In the genomic region with DNA sequence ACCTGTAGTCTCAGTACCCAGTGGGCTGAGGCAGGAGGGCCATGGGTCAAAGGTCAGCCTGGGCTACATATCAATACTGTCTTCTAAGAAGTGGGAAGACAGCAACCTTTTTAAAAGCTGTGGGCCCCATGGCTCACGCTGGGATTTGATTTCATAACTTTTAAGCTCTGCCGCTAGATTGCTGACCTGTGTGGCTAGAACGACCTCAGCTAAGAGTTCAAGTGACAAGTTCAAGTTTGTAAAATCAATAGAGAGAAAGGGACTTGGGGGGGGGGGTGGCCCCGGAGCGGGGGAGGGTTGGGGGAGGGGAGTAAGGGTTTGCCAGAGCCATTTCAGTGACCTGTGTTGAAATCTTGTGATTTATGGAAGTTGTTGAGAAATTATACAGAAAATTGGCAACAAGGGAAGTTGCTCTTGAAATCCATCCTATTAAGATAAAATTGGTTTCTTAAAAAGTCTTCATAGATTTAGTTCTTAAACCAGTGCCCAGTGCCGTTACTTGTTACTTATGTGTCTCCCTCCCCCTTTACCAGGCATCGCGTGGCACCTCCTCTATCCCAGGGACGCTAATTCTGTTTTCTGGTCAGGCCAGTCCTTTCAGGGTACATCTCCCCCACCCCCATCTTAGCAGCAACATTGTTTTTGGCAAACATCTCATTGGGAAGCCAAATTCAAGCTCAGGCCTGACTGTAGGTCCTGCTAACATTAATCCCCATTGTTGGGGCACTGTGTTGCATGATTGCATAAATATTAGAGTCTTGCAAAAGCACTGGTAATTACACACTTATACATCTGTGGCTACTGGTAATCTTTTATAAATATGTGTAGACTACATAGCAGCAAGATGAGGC, we compare ENCODE assay signal across 14 mouse cellular contexts.
DNase-seq lines count a peak whose midpoint lies in the region; ATAC-seq and TF ChIP-seq lines count a peak whose summit lies in the region.
"Had no signal": no experiment of that assay in that cellular context is flagged by ENCODE, and none has a peak within 500 bp of the region (broad histone marks: within the 10 kb centered on the region; RNA-seq: fewer than 3 reads in every experiment).

No protein-coding gene starts in this region.

- no peaks in the 10 kb centered on the region for H3K36me3 ChIP-seq in kidney, adult 2 months (ENCODE audit: control insufficient read depth, insufficient read depth, low read length)
- no peaks in the 10 kb centered on the region for H3K36me3 ChIP-seq in hindbrain, embryonic 12.5 days
- H3K36me3 ChIP-seq: heart, embryonic 13.5 days; limb, embryonic 13.5 days had no signal

- H3K4me3 ChIP-seq in kidney, adult 2 months (ENCODE audit: insufficient read depth, low read depth, low read length): no peak overlapping the region
- no peak overlapping the region for H3K4me3 ChIP-seq in hindbrain, embryonic 12.5 days
- H3K4me3 ChIP-seq: heart, embryonic 13.5 days; left cerebral cortex, adult 2 months; limb, embryonic 13.5 days had no signal

- H3K9me3 ChIP-seq in hindbrain, embryonic 12.5 days (replicated peaks): no peaks in the 10 kb centered on the region
- H3K9me3 ChIP-seq: heart, embryonic 13.5 days; limb, embryonic 13.5 days had no signal

- H3K9ac ChIP-seq in hindbrain, embryonic 12.5 days: no peak overlapping the region
- H3K9ac ChIP-seq: heart, embryonic 13.5 days; limb, embryonic 13.5 days had no signal

- peak; percentile 63 for ATAC-seq in granulocyte monocyte progenitor cell, adult 5-6 weeks (replicated peaks; ENCODE audit: poor library complexity, severe bottlenecking)
- no peak for ATAC-seq in hindbrain, embryonic 12.5 days (ENCODE audit: low FRiP score)
- ATAC-seq: hindbrain, embryonic 16.5 days had no signal

- TF ChIP-seq CTCF in kidney, adult 2 months (conservative IDR thresholded peaks at IDR 0.05; ENCODE audit: insufficient read depth, insufficient read length, low read depth, low read length): no peak

- no peak for TF ChIP-seq POLR2A in kidney, adult 2 months (IDR thresholded peaks at IDR 0.05; ENCODE audit: low read depth, low read length)

- no peaks in the 10 kb centered on the region for H3K27me3 ChIP-seq in kidney, adult 2 months (replicated peaks; ENCODE audit: control insufficient read depth, insufficient read depth, low read length)
- no peaks in the 10 kb centered on the region for H3K27me3 ChIP-seq in hindbrain, embryonic 12.5 days
- H3K27me3 ChIP-seq: heart, embryonic 13.5 days; limb, embryonic 13.5 days had no signal

- no peak overlapping the region for H3K4me2 ChIP-seq in hindbrain, embryonic 12.5 days (replicated peaks)
- H3K4me2 ChIP-seq: heart, embryonic 13.5 days; limb, embryonic 13.5 days; midbrain, embryonic 11.5 days had no signal

- DNase-seq in kidney, adult 2 months: peak; percentile 53
- no peak for DNase-seq in kidney, adult 18-20 months
- peak; percentile 16 for DNase-seq in adrenal gland, postnatal 25 days
- peak; percentile 42 for DNase-seq in lung, postnatal 25 days (ENCODE audit: low spot score)
- no peak for DNase-seq in spleen, postnatal 4 days (ENCODE audit: low spot score in 2 of 2)
- DNase-seq: cerebellum, adult 11-12 months; spleen, adult 18-20 months had no signal

- H3K27ac ChIP-seq in kidney, adult 2 months (ENCODE audit: insufficient read depth, low read depth, low read length): peak overlapping the region; percentile 50
- no peak overlapping the region for H3K27ac ChIP-seq in hindbrain, embryonic 12.5 days
- H3K27ac ChIP-seq: heart, embryonic 13.5 days; left cerebral cortex, adult 2 months; limb, embryonic 13.5 days had no signal

- H3K4me1 ChIP-seq in kidney, adult 2 months (ENCODE audit: control insufficient read depth, insufficient read depth, low read length): no peaks in the 10 kb centered on the region
- 0 out of 2 replicates have a peak, but pooled peaks cover under 1% of the 10 kb centered on the region for H3K4me1 ChIP-seq in hindbrain, embryonic 12.5 days

- WGBS in kidney, adult 2 months: 69% methylated on average over 9 of the region's 9 CpGs
- WGBS in hindbrain, embryonic 12.5 days: 70% methylated on average over 9 of the region's 9 CpGs

Comparison
In these comparisons a context has a peak if more than half of its experiments do, and no peak if none do; other contexts are left out.
1. DNase-seq: peak in kidney, adult 2 months (single experiment), adrenal gland, postnatal 25 days (single experiment) and lung, postnatal 25 days (single experiment); none in kidney, adult 18-20 months (single experiment) and spleen, postnatal 4 days (0 of 2).